Mouse (Mus musculus) NIH3T3 (cell line): ENCODE measurements around the gene Dnajc6.

Experiments
- DNase-seq: peaks from one replicate; pipeline ENCODE4 v3.0.0-alpha.2; 2012; ENCODE audit warnings: low read depth

Gene Dnajc6

GRCm38 (mm10) chr4:101643216-101643615 is 146.8 kb downstream of the Dnajc6 start:
- DNase-seq = peak; percentile 79

GRCm38 (mm10) chr4:101646857-101647195 is 150.4 kb downstream of the Dnajc6 start:
- no peak for DNase-seq

GRCm38 (mm10) chr4:101647196-101647905 is 150.9 kb downstream of the Dnajc6 start, which contains the start of gene Leprot:
Gene Leprot, plus strand, starts transcription at chr4:101647718.
- peak; percentile 100 for DNase-seq

- no peak for DNase-seq
These were observed 151.7 kb downstream of the Dnajc6 start for GRCm38 (mm10) chr4:101647976-101648642.

- DNase-seq = peak; percentile 41
These were observed 152.3 kb downstream of the Dnajc6 start for GRCm38 (mm10) chr4:101648745-101649144.

- DNase-seq = no peak
These were observed 154.5 kb downstream of the Dnajc6 start for GRCm38 (mm10) chr4:101650961-101651360.

- DNase-seq = peak; percentile 54
These were observed 157.8 kb downstream of the Dnajc6 start for GRCm38 (mm10) chr4:101654256-101654655.

GRCm38 (mm10) chr4:101654788-101655414 is 158.5 kb downstream of the Dnajc6 start:
- no peak for DNase-seq

- DNase-seq = no peak
These were observed 159.0 kb downstream of the Dnajc6 start for GRCm38 (mm10) chr4:101655415-101655790.

GRCm38 (mm10) chr4:101656056-101656455 is 159.6 kb downstream of the Dnajc6 start:
- DNase-seq = no peak

GRCm38 (mm10) chr4:101656956-101657570 is 160.6 kb downstream of the Dnajc6 start:
- peak; percentile 76 for DNase-seq

GRCm38 (mm10) chr4:101664160-101664750 is 167.8 kb downstream of the Dnajc6 start:
- peak; percentile 76 for DNase-seq

GRCm38 (mm10) chr4:101664766-101665165 is 168.3 kb downstream of the Dnajc6 start:
- no peak for DNase-seq

- DNase-seq = peak; percentile 20
These were observed 172.7 kb downstream of the Dnajc6 start for GRCm38 (mm10) chr4:101669161-101669560.

- DNase-seq = no peak
These were observed 173.4 kb downstream of the Dnajc6 start for GRCm38 (mm10) chr4:101669811-101670210.

GRCm38 (mm10) chr4:101674790-101675189 is 178.3 kb downstream of the Dnajc6 start:
- DNase-seq = no peak

GRCm38 (mm10) chr4:101675726-101676125 is 179.3 kb downstream of the Dnajc6 start:
- peak; percentile 51 for DNase-seq

- no peak for DNase-seq
These were observed 186.2 kb downstream of the Dnajc6 start for GRCm38 (mm10) chr4:101682620-101683019.

- DNase-seq = no peak
These were observed 186.6 kb downstream of the Dnajc6 start for GRCm38 (mm10) chr4:101683086-101683485.

- no peak for DNase-seq
These were observed 188.4 kb downstream of the Dnajc6 start for GRCm38 (mm10) chr4:101684821-101685220.

- DNase-seq = no peak
These were observed 189.9 kb downstream of the Dnajc6 start for GRCm38 (mm10) chr4:101686227-101686810.

GRCm38 (mm10) chr4:101689241-101689640 is 192.8 kb downstream of the Dnajc6 start:
- DNase-seq = no peak
